Comparison of ENCODE assay signal across 8 mouse cellular contexts in genomic region chr5:33994671-33995625, GRCm38 (mm10). TPM values are rescaled to one million over a fixed set of nuclear protein-coding genes. Genes with fewer than 3 reads are reported as not detected.
DNase-seq lines count a peak whose midpoint lies in the region; ATAC-seq and TF ChIP-seq lines count a peak whose summit lies in the region.

No protein-coding gene starts in this region.

- peak; percentile 47 for DNase-seq in urinary bladder, postnatal 14 days (ENCODE audit: low spot score)
- no peak for DNase-seq in urinary bladder, adult 18-20 months (ENCODE audit: low spot score in 2 of 2)
- DNase-seq in heart, postnatal 4 days: peak; percentile 69
- peak; percentile 57 for DNase-seq in layer of hippocampus, adult 9-11 months
- no peak for DNase-seq in lung, adult 2 months

- TF ChIP-seq POLR2A in lung, adult 2 months (IDR thresholded peaks at IDR 0.05; ENCODE audit: borderline replicate concordance, extremely low read depth, low read depth, low read length): no peak

- no peak for ATAC-seq in embryonic facial prominence, embryonic 12.5 days (ENCODE audit: insufficient number of reproducible peaks, insufficient read depth, low FRiP score, low TSS enrichment)
- ATAC-seq in neural tube, embryonic 15.5 days (ENCODE audit: low FRiP score): peak; percentile 2; the same call in 1 of the 2 replicates
- no peak for ATAC-seq in activated CD4-positive, CD25-positive, alpha-beta regulatory T cell, adult 4 months

- WGBS in embryonic facial prominence, embryonic 12.5 days: 30% methylated on average over 28 of the region's 28 CpGs
- WGBS in lung, adult 2 months: 35% methylated on average over 28 of the region's 28 CpGs
- WGBS in neural tube, embryonic 15.5 days: 31% methylated on average over 28 of the region's 28 CpGs

- H3K4me3 ChIP-seq in embryonic facial prominence, embryonic 12.5 days: peak overlapping the region; percentile 64
- H3K4me3 ChIP-seq in lung, adult 2 months (replicated peaks; ENCODE audit: extremely low read depth, low read depth, low read length): no peak overlapping the region
- peak overlapping the region; percentile 93 for H3K4me3 ChIP-seq in neural tube, embryonic 15.5 days (replicated peaks)

- H3K4me2 ChIP-seq in embryonic facial prominence, embryonic 12.5 days (replicated peaks): peak overlapping the region; percentile 97
- H3K4me2 ChIP-seq in neural tube, embryonic 15.5 days: peak overlapping the region; percentile 80

- no peak overlapping the region for H3K27ac ChIP-seq in embryonic facial prominence, embryonic 12.5 days
- peak overlapping the region; percentile 99 for H3K27ac ChIP-seq in neural tube, embryonic 15.5 days (replicated peaks)

- peaks cover 61% of the 10 kb centered on the region for H3K27me3 ChIP-seq in embryonic facial prominence, embryonic 12.5 days
- no peaks in the 10 kb centered on the region for H3K27me3 ChIP-seq in neural tube, embryonic 15.5 days (replicated peaks)

- H3K36me3 ChIP-seq in embryonic facial prominence, embryonic 12.5 days: no peaks in the 10 kb centered on the region
- H3K36me3 ChIP-seq in neural tube, embryonic 15.5 days: 0 out of 2 replicates have a peak, but pooled peaks cover 2% of the 10 kb centered on the region

- H3K9ac ChIP-seq in embryonic facial prominence, embryonic 12.5 days: no peak overlapping the region
- H3K9ac ChIP-seq in neural tube, embryonic 15.5 days (replicated peaks): peak overlapping the region; percentile 90

- peak; percentile 31; the same call in 1 of the 2 replicates for TF ChIP-seq CTCF in lung, adult 2 months (IDR thresholded peaks at IDR 0.05; ENCODE audit: insufficient read depth, low read length)

- H3K4me1 ChIP-seq in embryonic facial prominence, embryonic 12.5 days: peaks cover 6% of the 10 kb centered on the region; the same call in 1 of the 2 replicates
- no peaks in the 10 kb centered on the region for H3K4me1 ChIP-seq in lung, adult 2 months (ENCODE audit: control insufficient read depth, insufficient read depth, low read length)
- peaks cover 40% of the 10 kb centered on the region for H3K4me1 ChIP-seq in neural tube, embryonic 15.5 days

- H3K9me3 ChIP-seq in embryonic facial prominence, embryonic 12.5 days: no peaks in the 10 kb centered on the region
- no peaks in the 10 kb centered on the region for H3K9me3 ChIP-seq in neural tube, embryonic 15.5 days (replicated peaks)

RNA-seq across cellular contexts. Expression of gene Nat8l, which starts 0.8 kb away (rescaled TPM):
- 0.34 and 0.41 TPM in 2 replicates for polyA plus RNA-seq in embryonic facial prominence, embryonic 12.5 days (2016; fragmentation: Nextera tagmentation; extraction: Ambion mirVana)
- 1 to 10 TPM; 1.8 to 2.0 TPM for total RNA-seq in heart, postnatal 4 days (2021)
- polyA plus RNA-seq in lung, adult 2 months (2012; rRNA removed): 2.9 and 4.3 TPM in 2 replicates
- 4.8 and 6.4 TPM in 2 replicates for polyA plus RNA-seq in neural tube, embryonic 15.5 days (2015; fragmentation: Nextera tagmentation; extraction: Ambion mirVana)
- not detected for polyA plus RNA-seq in activated CD4-positive, CD25-positive, alpha-beta regulatory T cell, adult 4 months (2017; shearing (Covaris generic))

RNA-seq across cellular contexts. Expression of gene Gm1673, which starts 11.7 kb away (rescaled TPM):
- 213 and 239 TPM in 2 replicates for polyA plus RNA-seq in embryonic facial prominence, embryonic 12.5 days (2016; fragmentation: Nextera tagmentation; extraction: Ambion mirVana)
- 10 to 100 TPM; 12.5 to 13.9 TPM for total RNA-seq in heart, postnatal 4 days (2021)
- 21.2 and 28.6 TPM in 2 replicates for polyA plus RNA-seq in lung, adult 2 months (2012; rRNA removed)
- 459 and 621 TPM in 2 replicates for polyA plus RNA-seq in neural tube, embryonic 15.5 days (2015; fragmentation: Nextera tagmentation; extraction: Ambion mirVana)
- not detected for polyA plus RNA-seq in activated CD4-positive, CD25-positive, alpha-beta regulatory T cell, adult 4 months (2017; shearing (Covaris generic))

RNA-seq across cellular contexts. Expression of gene Nelfa, which starts 58.7 kb away (rescaled TPM):
- polyA plus RNA-seq in embryonic facial prominence, embryonic 12.5 days (2016; fragmentation: Nextera tagmentation; extraction: Ambion mirVana): 69.7 and 74.3 TPM in 2 replicates
- total RNA-seq in heart, postnatal 4 days (2021): 10 to 100 TPM; 16.9 to 18.3 TPM
- polyA plus RNA-seq in lung, adult 2 months (2012; rRNA removed): 28.1 and 34.1 TPM in 2 replicates
- polyA plus RNA-seq in neural tube, embryonic 15.5 days (2015; fragmentation: Nextera tagmentation; extraction: Ambion mirVana): 33.8 and 43.9 TPM in 2 replicates
- 10 to 100 TPM; 34.5 to 42.9 TPM for polyA plus RNA-seq in activated CD4-positive, CD25-positive, alpha-beta regulatory T cell, adult 4 months (2017; shearing (Covaris generic))

Comparison
In these comparisons a context has a peak if more than half of its experiments do, and no peak if none do; other contexts are left out.
1. DNase-seq: peak in urinary bladder, postnatal 14 days (single experiment), heart, postnatal 4 days (single experiment) and layer of hippocampus, adult 9-11 months (single experiment); none in urinary bladder, adult 18-20 months (0 of 2) and lung, adult 2 months (single experiment).
2. RNA of gene Gm1673, which starts 11.7 kb away (polyA plus RNA-seq): 459 to 621 TPM in neural tube, embryonic 15.5 days, 213 to 239 TPM in embryonic facial prominence, embryonic 12.5 days and 21.2 to 28.6 TPM in lung, adult 2 months; not detected in activated CD4-positive, CD25-positive, alpha-beta regulatory T cell, adult 4 months; every median in the first group is over 10 times any median in the second.